Mouse (Mus musculus) embryonic facial prominence, embryonic 11.5 days (tissue): ENCODE results near the gene Boc. TPM values are rescaled to one million over a fixed set of nuclear protein-coding genes. Genes with fewer than 3 reads are reported as not detected.

Experiments used
- ATAC-seq: fragments of 200-750 bp; cut with Nextera tagmentation; replicated peaks from 2 replicates; pipeline ENCODE4 v1.8.0; 2017; ENCODE audit warnings: low read depth; ENCODE audit not compliant: insufficient number of reproducible peaks, low FRiP score, low TSS enrichment
- DNase-seq: peaks from one replicate; pipeline ENCODE4 v3.0.0-alpha.2; 2015; ENCODE audit warnings: low spot score
- H3K27ac ChIP-seq: fragments of 300-500 bp; sonication (generic); replicated peaks from 2 replicates; pipeline ENCODE4 v1.5.1; 2014; ENCODE audit warnings: mild to moderate bottlenecking, low read depth, low read length, control low read depth
- H3K27me3 ChIP-seq: fragments of 300-500 bp; sonication (generic); 2 replicates; pipeline ENCODE4 v1.6.1; 2014; ENCODE audit warnings: mild to moderate bottlenecking, low read length, moderate library complexity, mixed read lengths; ENCODE audit not compliant: control insufficient read depth, insufficient read depth
- H3K36me3 ChIP-seq: fragments of 300-500 bp; sonication (generic); replicated peaks from 2 replicates; pipeline ENCODE4 v1.6.1; 2014; ENCODE audit warnings: low read depth, mild to moderate bottlenecking, low read length, moderate library complexity, mixed read lengths; ENCODE audit not compliant: control insufficient read depth, insufficient read depth
- H3K4me1 ChIP-seq: fragments of 300-500 bp; sonication (generic); 2 replicates; pipeline ENCODE4 v1.6.1; 2014; ENCODE audit warnings: low read length, mixed read lengths; ENCODE audit not compliant: control insufficient read depth, insufficient read depth
- H3K4me2 ChIP-seq: fragments of 300-500 bp; sonication (generic); 2 replicates; pipeline ENCODE4 v1.6.1; 2014; ENCODE audit warnings: low read depth, mild to moderate bottlenecking, control low read depth, low read length, moderate library complexity
- H3K4me3 ChIP-seq: fragments of 300-500 bp; sonication (generic); 2 replicates; pipeline ENCODE4 v1.5.1; 2014; ENCODE audit warnings: low read depth, low read length, control low read depth
- H3K9ac ChIP-seq: fragments of 300-500 bp; sonication (generic); replicated peaks from 2 replicates; pipeline ENCODE4 v1.6.1; 2014; ENCODE audit warnings: mild to moderate bottlenecking, control low read depth, low read length
- H3K9me3 ChIP-seq: fragments of 300-500 bp; sonication (generic); replicated peaks from 2 replicates; pipeline ENCODE4 v1.6.1; 2016; ENCODE audit warnings: mild to moderate bottlenecking, low read length, inconsistent platforms, mixed read lengths; ENCODE audit not compliant: control insufficient read depth
- WGBS: fragments of 180-500 bp; shearing (Covaris S2); extraction: QIAGEN DNeasy Blood & Tissue Kit; methylation state at CpG from one replicate; pipeline ENCODE4 v1.1.7; 2014; 5-methylcytosine and 5-hydroxymethylcytosine counted together
- polyA plus RNA-seq: library from polyadenylated mRNA; unstranded; fragments of >200 nt; fragmentation: Nextera tagmentation; extraction: Ambion mirVana; gene quantifications from 2 replicates; pipeline ENCODE4 v1.2.1, GENCODE M21; 2014

Gene Boc
- polyA plus RNA-seq, 1 experiment from 2014 or later = 19.5 TPM

DNA sequence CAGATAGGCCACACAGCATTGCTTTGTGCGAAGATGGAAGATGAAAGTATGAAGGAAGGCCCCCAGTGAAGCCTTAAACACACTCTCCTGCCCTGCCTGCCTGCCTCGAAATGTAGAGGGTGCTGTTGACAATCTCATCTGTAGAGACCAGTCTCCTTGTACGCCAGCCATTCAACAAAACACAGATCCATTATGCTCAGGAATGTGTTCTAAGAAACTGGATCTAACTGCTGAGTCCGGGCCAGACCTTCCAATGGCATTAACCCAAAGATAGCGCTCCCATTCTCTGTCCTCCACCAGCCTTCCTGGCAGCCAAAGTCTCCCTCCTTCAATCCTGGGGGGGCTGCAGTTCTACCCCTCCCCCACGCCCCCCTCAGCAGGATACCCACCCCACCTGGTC is 42.2 kb downstream of the Boc start:
- DNase-seq (no peak), ATAC-seq (no peak)
- Histone ChIP-seq H3K36me3 (peaks cover 6% of the 10 kb centered on the region), H3K27ac (no peak overlapping the region), H3K9ac (no peak overlapping the region), H3K27me3 (no peaks in the 10 kb centered on the region), H3K4me2 (no peak overlapping the region), H3K4me3 (no peak overlapping the region), H3K4me1 (no peaks in the 10 kb centered on the region), H3K9me3 (no peaks in the 10 kb centered on the region)
- 72% methylated on average over 6 of the region's 6 CpGs for WGBS

DNA sequence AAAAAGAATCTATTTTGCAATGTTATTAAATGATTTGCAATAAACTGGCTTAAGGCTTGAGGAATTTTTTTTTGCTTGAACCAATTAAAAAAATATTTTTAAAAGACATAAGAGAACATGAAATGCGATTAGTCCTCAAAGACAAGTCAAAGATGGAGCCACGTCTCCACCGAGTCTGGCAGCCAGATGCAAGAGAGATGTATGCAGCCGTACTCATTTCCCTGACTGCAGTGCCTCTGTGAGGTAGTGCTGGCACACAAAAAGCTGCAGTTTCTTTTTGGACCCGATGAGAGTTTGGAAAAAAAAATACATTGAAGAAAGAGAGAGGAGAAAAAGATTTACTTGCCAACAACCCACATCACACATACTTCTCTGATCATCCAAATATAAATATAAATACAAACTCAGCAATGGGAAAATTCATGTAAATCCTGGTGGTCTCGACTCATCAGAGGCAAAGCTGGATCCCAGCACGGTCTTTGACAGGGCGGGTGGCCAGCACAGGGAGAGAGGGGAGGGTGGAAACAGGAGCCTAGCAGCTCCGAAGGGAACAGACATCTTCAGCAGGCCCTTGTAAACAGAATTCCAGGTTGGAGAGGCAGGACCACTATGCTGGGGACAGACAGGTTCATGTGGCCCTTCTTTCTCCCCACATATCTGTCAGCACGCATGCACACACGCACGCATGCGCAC is 48.0 kb downstream of the Boc start:
- 0 out of 2 replicates have a peak, but pooled peaks cover 3% of the 10 kb centered on the region for H3K4me1 ChIP-seq
- H3K9me3 ChIP-seq = no peaks in the 10 kb centered on the region
- no peak overlapping the region for H3K4me2 ChIP-seq
- H3K4me3 ChIP-seq = no peak overlapping the region
- DNase-seq = peak; percentile 39
- 0 out of 2 replicates have a peak, but pooled peaks have one; percentile 49 for ATAC-seq
- no peak overlapping the region for H3K27ac ChIP-seq
- 60% methylated on average over 13 of the region's 13 CpGs for WGBS
- no peaks in the 10 kb centered on the region for H3K27me3 ChIP-seq
- H3K36me3 ChIP-seq = no peaks in the 10 kb centered on the region; the same call in 1 of the 2 replicates
- no peak overlapping the region for H3K9ac ChIP-seq

- H3K9me3 ChIP-seq = no peaks in the 10 kb centered on the region
- no peak overlapping the region for H3K9ac ChIP-seq
- H3K27ac ChIP-seq = no peak overlapping the region
- WGBS = 81% methylated on average over 7 of the region's 7 CpGs
- H3K27me3 ChIP-seq = no peaks in the 10 kb centered on the region
- DNase-seq (no peak), ATAC-seq (no peak)
- H3K36me3 ChIP-seq = no peaks in the 10 kb centered on the region; the same call in 1 of the 2 replicates
- H3K4me3 ChIP-seq = no peak overlapping the region
- H3K4me2 ChIP-seq = no peak overlapping the region
- H3K4me1 ChIP-seq = 0 out of 2 replicates have a peak, but pooled peaks cover 3% of the 10 kb centered on the region
Observed at GRCm38 (mm10) chr16:44509458-44510344, 49.0 kb downstream of the Boc start.

- peaks cover under 1% of the 10 kb centered on the region; the same call in 1 of the 2 replicates for H3K36me3 ChIP-seq
- 91% methylated on average over 13 of the region's 13 CpGs for WGBS
Observed at GRCm38 (mm10) chr16:44508772-44509171, 49.9 kb downstream of the Boc start.

DNA sequence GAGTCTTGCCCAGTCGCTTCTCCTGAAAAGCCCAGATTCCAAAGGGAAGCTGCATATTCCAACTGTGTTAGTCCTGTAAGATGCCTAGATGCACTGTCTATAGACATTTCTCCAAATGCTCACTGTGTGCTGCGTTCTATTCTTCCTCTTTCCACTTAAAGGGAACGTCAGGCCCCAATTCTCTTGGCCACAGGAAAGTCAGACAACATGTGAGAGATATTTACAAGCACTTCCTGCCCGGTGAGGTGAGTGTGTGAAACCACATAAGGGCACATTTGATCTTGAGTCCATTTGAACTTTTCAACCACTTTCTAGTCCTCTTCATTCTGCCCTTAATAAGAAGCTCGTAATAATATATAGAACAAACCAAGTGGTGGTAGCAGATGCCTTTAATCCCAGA is 50.7 kb downstream of the Boc start:
- ATAC-seq (no peak), DNase-seq (no peak)
- 72% methylated on average over 5 of the region's 5 CpGs for WGBS
- peaks cover 7% of the 10 kb centered on the region for H3K36me3 ChIP-seq
- no peak overlapping the region for H3K4me2 ChIP-seq
- no peak overlapping the region for H3K27ac ChIP-seq
- H3K4me1 ChIP-seq = 0 out of 2 replicates have a peak, but pooled peaks cover 3% of the 10 kb centered on the region
- no peak overlapping the region for H3K4me3 ChIP-seq
- no peaks in the 10 kb centered on the region for H3K27me3 ChIP-seq
- no peak overlapping the region for H3K9ac ChIP-seq
- no peaks in the 10 kb centered on the region for H3K9me3 ChIP-seq

More at GRCm38 (mm10) chr16:44508772-44509171, 49.9 kb downstream of the Boc start:
- ATAC-seq = 0 out of 2 replicates have a peak, but pooled peaks have one; percentile 14
- Histone ChIP-seq H3K4me2 (no peak overlapping the region), H3K9me3 (no peaks in the 10 kb centered on the region), H3K27ac (no peak overlapping the region), H3K4me3 (no peak overlapping the region), H3K27me3 (no peaks in the 10 kb centered on the region), H3K9ac (no peak overlapping the region), H3K4me1 (0 out of 2 replicates have a peak, but pooled peaks cover 3% of the 10 kb centered on the region)
- no peak for DNase-seq

- Histone ChIP-seq H3K4me3 (no peak overlapping the region), H3K9ac (no peak overlapping the region), H3K36me3 (peaks cover 8% of the 10 kb centered on the region), H3K27me3 (no peaks in the 10 kb centered on the region), H3K9me3 (no peaks in the 10 kb centered on the region), H3K27ac (no peak overlapping the region), H3K4me2 (no peak overlapping the region), H3K4me1 (0 out of 2 replicates have a peak, but pooled peaks cover 3% of the 10 kb centered on the region)
- no peak for DNase-seq
- 63% methylated on average over 10 of the region's 10 CpGs for WGBS
- ATAC-seq = no peak
Observed at GRCm38 (mm10) chr16:44507027-44507929, 51.4 kb downstream of the Boc start.

DNA sequence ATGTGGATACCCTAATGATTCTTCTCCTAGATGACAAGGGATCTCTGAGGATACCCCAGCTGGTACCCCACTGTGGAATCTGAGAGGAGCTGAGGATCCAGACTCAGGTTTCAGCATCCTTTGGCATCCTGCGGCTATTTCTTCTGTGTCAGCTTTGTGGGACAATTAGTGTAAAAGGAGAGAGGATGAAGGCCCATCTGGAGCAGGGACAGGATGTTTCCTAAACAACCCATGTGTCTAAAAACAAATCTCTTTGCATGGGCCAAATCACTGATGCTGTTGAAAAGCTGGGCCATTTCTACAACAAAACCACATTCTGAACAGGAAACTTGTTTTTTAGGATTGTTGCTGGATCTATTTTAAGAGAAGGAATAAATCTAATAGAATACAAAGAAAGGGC is 53.5 kb downstream of the Boc start:
- ATAC-seq (no peak), DNase-seq (no peak)
- Histone ChIP-seq H3K27me3 (no peaks in the 10 kb centered on the region), H3K9me3 (no peaks in the 10 kb centered on the region), H3K27ac (no peak overlapping the region), H3K4me3 (no peak overlapping the region), H3K36me3 (peaks cover 8% of the 10 kb centered on the region), H3K9ac (no peak overlapping the region), H3K4me1 (0 out of 2 replicates have a peak, but pooled peaks cover 3% of the 10 kb centered on the region), H3K4me2 (no peak overlapping the region)
- WGBS = 89% methylated on average over 1 of the region's 1 CpGs
